Mouse (Mus musculus): ENCODE measurements at regions not wholly inside any gene's neighbourhood (a gene's known extent, or its start where the extent isn't known, plus 50 kb on each side); places are given as distances from the start of the nearest gene placed in this dataset.
A peak's percentile ranks its signal among the peaks of the same experiment; 100 is the strongest.

GRCm38 (mm10) chr10:56831331-56831730, 454.2 kb downstream of the Gja1 start:
- Histone ChIP-seq H3K27me3 (ENCODE audit: control insufficient read depth, insufficient read depth, low read length) (no peaks in the 10 kb centered on the region), H3K4me2 (ENCODE audit: low read length) (no peak overlapping the region), H3K4me1 (ENCODE audit: control insufficient read depth, insufficient read depth, low read length) (no peaks in the 10 kb centered on the region), H3K9me3 (ENCODE audit: control insufficient read depth, low read length) (no peaks in the 10 kb centered on the region), H3K4me3 (replicated peaks; ENCODE audit: low read depth, low read length) (no peak overlapping the region), H3K27ac (replicated peaks; ENCODE audit: low read depth, low read length) (no peak overlapping the region), H3K36me3 (ENCODE audit: control insufficient read depth, insufficient read depth, low read length) (no peaks in the 10 kb centered on the region), H3K9ac (replicated peaks; ENCODE audit: low read length) (no peak overlapping the region)
- ATAC-seq (ENCODE audit: low FRiP score, low TSS enrichment): no peak
- WGBS: 100% methylated on average over 1 of the region's 1 CpGs
- no peak for DNase-seq

DNA sequence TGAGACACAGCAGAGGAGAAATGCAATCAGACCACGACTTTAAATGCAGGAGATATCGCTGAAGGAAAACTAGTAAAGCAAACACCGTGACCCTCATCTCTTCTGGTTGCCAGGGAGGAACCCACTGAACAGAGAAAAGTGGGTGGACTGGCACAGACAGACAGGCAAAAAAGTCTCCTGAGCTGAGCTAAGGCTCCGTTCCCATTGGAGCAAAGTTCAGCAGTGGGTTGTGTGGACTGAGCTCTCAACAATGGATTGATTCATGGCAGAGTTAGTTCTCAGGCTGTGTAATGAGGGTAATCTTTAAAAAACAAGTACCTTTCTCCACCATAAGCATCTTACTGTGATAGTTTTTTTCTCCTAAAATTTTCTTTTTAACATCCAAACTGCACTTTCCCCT, 454.8 kb downstream of the Gja1 start:
- DNase-seq: no peak
- no peak overlapping the region for H3K27ac ChIP-seq (replicated peaks; ENCODE audit: low read depth, low read length)
- 89% methylated on average over 4 of the region's 4 CpGs for WGBS

GRCm38 (mm10) chr10:56836130-56836529, 459.0 kb downstream of the Gja1 start:
- Histone ChIP-seq H3K36me3 (ENCODE audit: control insufficient read depth, insufficient read depth, low read length) (no peaks in the 10 kb centered on the region), H3K27me3 (ENCODE audit: control insufficient read depth, insufficient read depth, low read length) (no peaks in the 10 kb centered on the region), H3K27ac (replicated peaks; ENCODE audit: low read depth, low read length) (no peak overlapping the region), H3K4me2 (ENCODE audit: low read length) (no peak overlapping the region), H3K4me1 (ENCODE audit: control insufficient read depth, insufficient read depth, low read length) (0 out of 2 replicates have a peak, but pooled peaks cover under 1% of the 10 kb centered on the region), H3K9ac (replicated peaks; ENCODE audit: low read length) (no peak overlapping the region), H3K9me3 (ENCODE audit: control insufficient read depth, low read length) (no peaks in the 10 kb centered on the region), H3K4me3 (replicated peaks; ENCODE audit: low read depth, low read length) (no peak overlapping the region)
- 94% methylated on average over 4 of the region's 4 CpGs for WGBS
- ATAC-seq (ENCODE audit: low FRiP score, low TSS enrichment) (no peak), DNase-seq (no peak)

More for the DNA sequence above, 454.8 kb downstream of the Gja1 start:
- H3K36me3 ChIP-seq (ENCODE audit: control insufficient read depth, insufficient read depth, low read length): no peaks in the 10 kb centered on the region
- H3K9ac ChIP-seq (replicated peaks; ENCODE audit: low read length): no peak overlapping the region
- 0 out of 2 replicates have a peak, but pooled peaks have one; percentile 57 for ATAC-seq (ENCODE audit: low FRiP score, low TSS enrichment)
- H3K4me1 ChIP-seq (ENCODE audit: control insufficient read depth, insufficient read depth, low read length): no peaks in the 10 kb centered on the region
- H3K4me3 ChIP-seq (replicated peaks; ENCODE audit: low read depth, low read length): no peak overlapping the region
- no peak overlapping the region for H3K4me2 ChIP-seq (ENCODE audit: low read length)
- H3K27me3 ChIP-seq (ENCODE audit: control insufficient read depth, insufficient read depth, low read length): no peaks in the 10 kb centered on the region
- no peaks in the 10 kb centered on the region for H3K9me3 ChIP-seq (ENCODE audit: control insufficient read depth, low read length)

GRCm38 (mm10) chr10:56839006-56839495, 461.9 kb downstream of the Gja1 start:
- no peak overlapping the region for H3K27ac ChIP-seq (replicated peaks; ENCODE audit: low read depth, low read length)
- no peak overlapping the region for H3K4me2 ChIP-seq (ENCODE audit: low read length)
- H3K9me3 ChIP-seq (ENCODE audit: control insufficient read depth, low read length): no peaks in the 10 kb centered on the region
- WGBS: 64% methylated on average over 9 of the region's 9 CpGs
- ATAC-seq (ENCODE audit: low FRiP score, low TSS enrichment): peak; percentile 34; the same call in 1 of the 2 replicates
- no peaks in the 10 kb centered on the region for H3K27me3 ChIP-seq (ENCODE audit: control insufficient read depth, insufficient read depth, low read length)
- no peak overlapping the region for H3K9ac ChIP-seq (replicated peaks; ENCODE audit: low read length)
- DNase-seq: peak; percentile 36
- H3K36me3 ChIP-seq (ENCODE audit: control insufficient read depth, insufficient read depth, low read length): no peaks in the 10 kb centered on the region
- no peak overlapping the region for H3K4me3 ChIP-seq (replicated peaks; ENCODE audit: low read depth, low read length)
- 0 out of 2 replicates have a peak, but pooled peaks cover 4% of the 10 kb centered on the region for H3K4me1 ChIP-seq (ENCODE audit: control insufficient read depth, insufficient read depth, low read length)

GRCm38 (mm10) chr10:56839545-56839944, 462.4 kb downstream of the Gja1 start:
- ATAC-seq (ENCODE audit: low FRiP score, low TSS enrichment): no peak
- DNase-seq: peak; percentile 24
- no peak overlapping the region for H3K9ac ChIP-seq (replicated peaks; ENCODE audit: low read length)
- no peak overlapping the region for H3K4me2 ChIP-seq (ENCODE audit: low read length)
- no peaks in the 10 kb centered on the region for H3K36me3 ChIP-seq (ENCODE audit: control insufficient read depth, insufficient read depth, low read length)
- no peaks in the 10 kb centered on the region for H3K9me3 ChIP-seq (ENCODE audit: control insufficient read depth, low read length)
- H3K4me1 ChIP-seq (ENCODE audit: control insufficient read depth, insufficient read depth, low read length): 0 out of 2 replicates have a peak, but pooled peaks cover 4% of the 10 kb centered on the region
- H3K4me3 ChIP-seq (replicated peaks; ENCODE audit: low read depth, low read length): no peak overlapping the region
- H3K27ac ChIP-seq (replicated peaks; ENCODE audit: low read depth, low read length): no peak overlapping the region
- H3K27me3 ChIP-seq (ENCODE audit: control insufficient read depth, insufficient read depth, low read length): no peaks in the 10 kb centered on the region
- WGBS: 43% methylated on average over 2 of the region's 2 CpGs

DNA sequence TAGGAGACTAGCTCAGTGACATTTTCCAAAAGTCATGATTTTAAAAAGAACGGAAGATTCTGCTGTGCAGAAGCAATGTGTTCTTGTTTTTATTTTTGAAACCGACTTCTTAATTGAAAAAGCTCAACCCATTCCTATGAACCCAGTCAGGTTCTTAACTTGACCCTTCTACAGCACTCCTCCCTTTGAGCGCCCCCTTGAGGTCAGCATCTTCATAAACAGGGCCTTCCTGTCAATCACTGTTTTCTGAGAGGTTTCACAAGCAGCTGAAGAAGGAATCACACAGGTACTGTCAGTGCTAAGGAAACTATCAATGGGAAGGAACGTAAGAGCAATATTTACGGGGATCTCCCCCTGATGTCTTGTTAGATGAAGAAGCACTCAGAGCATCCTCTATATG, 463.6 kb downstream of the Gja1 start:
- H3K27me3 ChIP-seq (ENCODE audit: control insufficient read depth, insufficient read depth, low read length): no peaks in the 10 kb centered on the region
- H3K4me2 ChIP-seq (ENCODE audit: low read length): no peak overlapping the region
- H3K27ac ChIP-seq (replicated peaks; ENCODE audit: low read depth, low read length): no peak overlapping the region
- 0 out of 2 replicates have a peak, but pooled peaks cover 4% of the 10 kb centered on the region for H3K4me1 ChIP-seq (ENCODE audit: control insufficient read depth, insufficient read depth, low read length)
- no peak overlapping the region for H3K9ac ChIP-seq (replicated peaks; ENCODE audit: low read length)
- H3K4me3 ChIP-seq (replicated peaks; ENCODE audit: low read depth, low read length): no peak overlapping the region
- no peaks in the 10 kb centered on the region for H3K9me3 ChIP-seq (ENCODE audit: control insufficient read depth, low read length)
- H3K36me3 ChIP-seq (ENCODE audit: control insufficient read depth, insufficient read depth, low read length): no peaks in the 10 kb centered on the region
- DNase-seq (peak; percentile 20), ATAC-seq (ENCODE audit: low FRiP score, low TSS enrichment) (no peak)
- 58% methylated on average over 5 of the region's 5 CpGs for WGBS

DNA sequence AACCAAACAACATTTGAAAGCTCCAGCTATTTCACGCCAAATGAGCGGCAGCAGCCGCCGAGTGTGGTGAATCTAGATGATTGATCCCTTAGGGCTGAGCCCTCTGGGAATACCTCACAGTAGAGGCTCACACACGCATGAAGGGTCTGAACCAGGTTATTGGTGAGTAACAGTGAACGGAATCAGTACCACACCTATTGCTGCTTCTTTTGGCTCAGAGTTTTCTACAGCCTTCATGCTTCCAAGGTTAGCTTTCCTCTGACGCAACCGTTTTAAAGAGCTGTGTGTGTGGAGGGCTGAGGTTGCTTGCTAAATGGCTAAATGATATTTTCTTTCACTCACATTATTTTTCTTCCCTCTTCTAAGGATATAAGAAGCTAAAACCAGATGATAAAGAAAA, 464.4 kb downstream of the Gja1 start:
- DNase-seq (peak; percentile 24), ATAC-seq (ENCODE audit: low FRiP score, low TSS enrichment) (no peak)
- no peak overlapping the region for H3K9ac ChIP-seq (replicated peaks; ENCODE audit: low read length)
- no peak overlapping the region for H3K4me2 ChIP-seq (ENCODE audit: low read length)
- 0 out of 2 replicates have a peak, but pooled peaks cover 4% of the 10 kb centered on the region for H3K4me1 ChIP-seq (ENCODE audit: control insufficient read depth, insufficient read depth, low read length)
- no peaks in the 10 kb centered on the region for H3K36me3 ChIP-seq (ENCODE audit: control insufficient read depth, insufficient read depth, low read length)
- no peaks in the 10 kb centered on the region for H3K27me3 ChIP-seq (ENCODE audit: control insufficient read depth, insufficient read depth, low read length)
- H3K27ac ChIP-seq (replicated peaks; ENCODE audit: low read depth, low read length): no peak overlapping the region
- 39% methylated on average over 8 of the region's 8 CpGs for WGBS
- H3K4me3 ChIP-seq (replicated peaks; ENCODE audit: low read depth, low read length): no peak overlapping the region
- H3K9me3 ChIP-seq (ENCODE audit: control insufficient read depth, low read length): no peaks in the 10 kb centered on the region

GRCm38 (mm10) chr10:56841973-56842372, 464.8 kb downstream of the Gja1 start:
- H3K9me3 ChIP-seq (ENCODE audit: control insufficient read depth, low read length): no peaks in the 10 kb centered on the region
- H3K4me2 ChIP-seq (ENCODE audit: low read length): no peak overlapping the region
- H3K27ac ChIP-seq (replicated peaks; ENCODE audit: low read depth, low read length): no peak overlapping the region
- 0 out of 2 replicates have a peak, but pooled peaks cover 4% of the 10 kb centered on the region for H3K4me1 ChIP-seq (ENCODE audit: control insufficient read depth, insufficient read depth, low read length)
- no peaks in the 10 kb centered on the region for H3K27me3 ChIP-seq (ENCODE audit: control insufficient read depth, insufficient read depth, low read length)
- H3K36me3 ChIP-seq (ENCODE audit: control insufficient read depth, insufficient read depth, low read length): no peaks in the 10 kb centered on the region
- DNase-seq (no peak), ATAC-seq (ENCODE audit: low FRiP score, low TSS enrichment) (no peak)
- H3K4me3 ChIP-seq (replicated peaks; ENCODE audit: low read depth, low read length): no peak overlapping the region
- no peak overlapping the region for H3K9ac ChIP-seq (replicated peaks; ENCODE audit: low read length)
- 19% methylated on average over 1 of the region's 1 CpGs for WGBS

DNA sequence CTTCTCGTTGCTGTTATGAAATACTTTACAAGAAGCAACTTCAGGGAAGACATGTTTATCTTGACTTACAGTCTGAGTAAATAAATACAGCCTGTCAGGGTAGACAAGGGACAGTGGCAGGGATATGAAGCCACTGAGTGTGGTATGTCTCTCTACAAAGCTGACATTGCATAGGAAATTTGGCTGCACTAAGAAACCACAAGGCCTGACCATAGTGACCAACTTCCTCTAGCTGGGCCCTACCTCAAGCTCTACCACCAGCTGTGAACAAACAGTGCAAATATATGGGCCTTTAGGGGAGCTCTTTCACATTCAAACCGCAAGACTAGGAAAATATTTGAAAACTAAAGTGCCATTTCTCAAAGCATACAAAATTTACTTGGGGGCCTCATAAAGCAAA, 475.4 kb downstream of the Gja1 start:
- ATAC-seq (ENCODE audit: low FRiP score, low TSS enrichment) (no peak), DNase-seq (no peak)
- Histone ChIP-seq H3K9ac (replicated peaks; ENCODE audit: low read length) (no peak overlapping the region), H3K9me3 (ENCODE audit: control insufficient read depth, low read length) (no peaks in the 10 kb centered on the region), H3K4me2 (ENCODE audit: low read length) (no peak overlapping the region), H3K4me3 (replicated peaks; ENCODE audit: low read depth, low read length) (no peak overlapping the region), H3K36me3 (ENCODE audit: control insufficient read depth, insufficient read depth, low read length) (no peaks in the 10 kb centered on the region), H3K4me1 (ENCODE audit: control insufficient read depth, insufficient read depth, low read length) (no peaks in the 10 kb centered on the region), H3K27ac (replicated peaks; ENCODE audit: low read depth, low read length) (no peak overlapping the region), H3K27me3 (ENCODE audit: control insufficient read depth, insufficient read depth, low read length) (no peaks in the 10 kb centered on the region)
- WGBS: 85% methylated on average over 2 of the region's 2 CpGs
